Mouse (Mus musculus) lung, embryonic 16.5 days (tissue): ENCODE data around the gene Ampd2. TPM values are rescaled to one million over a fixed set of nuclear protein-coding genes. Genes with fewer than 3 reads are reported as not detected.

Experiments
- ATAC-seq: fragments of 200-750 bp; cut with Nextera tagmentation; 2 replicates; pipeline ENCODE4 v1.8.0; 2017; ENCODE audit warnings: low read depth, mild to moderate bottlenecking, moderate library complexity
- H3K27ac ChIP-seq: fragments of 300-500 bp; sonication (generic); 2 replicates; pipeline ENCODE4 v1.5.1; 2014; ENCODE audit warnings: mild to moderate bottlenecking, control low read depth, low read length
- H3K27me3 ChIP-seq: fragments of 300-500 bp; sonication (generic); 2 replicates; pipeline ENCODE4 v1.6.1; 2014; ENCODE audit warnings: low read depth, low read length, mixed read lengths; ENCODE audit not compliant: control insufficient read depth, insufficient read depth
- H3K36me3 ChIP-seq: fragments of 300-500 bp; sonication (generic); 2 replicates; pipeline ENCODE4 v1.6.1; 2014; ENCODE audit warnings: low read length; ENCODE audit not compliant: control insufficient read depth, insufficient read depth
- H3K4me1 ChIP-seq: fragments of 300-500 bp; sonication (generic); replicated peaks from 2 replicates; pipeline ENCODE4 v1.6.1; 2014; ENCODE audit warnings: low read length, mixed read lengths; ENCODE audit not compliant: control insufficient read depth, insufficient read depth
- H3K4me2 ChIP-seq: fragments of 300-500 bp; sonication (generic); 2 replicates; pipeline ENCODE4 v1.6.1; 2014; ENCODE audit warnings: low read depth, low read length, control low read depth
- H3K4me3 ChIP-seq: fragments of 300-500 bp; sonication (generic); 2 replicates; pipeline ENCODE4 v1.5.1; 2014; ENCODE audit warnings: mild to moderate bottlenecking, low read length, control low read depth
- H3K9ac ChIP-seq: fragments of 300-500 bp; sonication (generic); 2 replicates; pipeline ENCODE4 v1.6.1; 2014; ENCODE audit warnings: low read length, control low read depth
- H3K9me3 ChIP-seq: fragments of 300-500 bp; sonication (generic); 2 replicates; pipeline ENCODE4 v1.6.1; 2016; ENCODE audit warnings: low read length; ENCODE audit not compliant: control insufficient read depth
- WGBS: fragments of 180-500 bp; shearing (Covaris S2); extraction: QIAGEN DNeasy Blood & Tissue Kit; methylation state at CpG from one replicate; pipeline ENCODE4 v1.1.7; 2014; 5-methylcytosine and 5-hydroxymethylcytosine counted together
- polyA plus RNA-seq: library from polyadenylated mRNA; unstranded; fragments of >200 nt; fragmentation: Nextera tagmentation; extraction: Ambion mirVana; gene quantifications from 2 replicates; pipeline ENCODE4 v1.2.1, GENCODE M21; 2015

The Ampd2 gene
- polyA plus RNA-seq: 34.5 and 38.5 TPM in 2 replicates

DNA sequence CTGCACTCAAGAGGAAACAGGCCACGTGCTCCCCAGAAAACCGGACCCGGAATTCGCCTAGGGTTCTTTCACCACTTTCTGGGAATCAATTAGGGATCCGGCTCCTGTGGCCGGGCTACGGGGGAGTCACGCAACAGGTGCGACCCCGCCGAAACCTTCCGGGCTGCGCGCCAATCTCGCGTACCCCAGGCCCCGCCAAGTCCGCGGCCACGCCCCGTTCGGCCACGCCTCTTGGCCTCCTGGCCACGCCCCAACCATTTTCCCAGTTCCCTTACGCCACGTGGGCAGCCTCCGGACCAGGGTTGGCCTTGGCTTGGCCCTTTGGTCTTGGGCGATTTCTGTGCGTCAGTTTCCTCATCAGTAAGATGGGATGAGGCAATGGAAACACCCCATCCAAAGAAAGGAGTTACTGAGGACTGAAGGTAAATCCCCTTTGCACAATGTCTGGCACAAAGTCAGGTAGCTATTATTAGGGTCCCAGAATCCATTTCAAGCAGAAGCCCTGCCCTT, at the start of gene Ampd2:
Ampd2 (minus strand) TSS at position 182 of the 510 bp plus-strand sequence.
- peak within 1 kb of the TSS; percentile 93 for H3K27ac ChIP-seq
- H3K36me3 ChIP-seq: no peaks in the 10 kb centered on the region
- peak; percentile 49 for ATAC-seq
- peak within 1 kb of the TSS; percentile 99 for H3K4me2 ChIP-seq
- WGBS: under 1% methylated on average over 29 of the region's 29 CpGs
- H3K4me1 ChIP-seq: peaks cover 37% of the 10 kb centered on the region
- peak within 1 kb of the TSS; percentile 70 for H3K4me3 ChIP-seq
- peak within 1 kb of the TSS; percentile 77 for H3K9ac ChIP-seq
- H3K27me3 ChIP-seq: no peaks in the 10 kb centered on the region
- no peaks in the 10 kb centered on the region for H3K9me3 ChIP-seq

- Histone ChIP-seq H3K27ac (no peak overlapping the region), H3K36me3 (no peaks in the 10 kb centered on the region; the same call in 1 of the 2 replicates), H3K9ac (no peak overlapping the region), H3K9me3 (no peaks in the 10 kb centered on the region), H3K4me1 (peaks cover 21% of the 10 kb centered on the region), H3K27me3 (no peaks in the 10 kb centered on the region), H3K4me3 (no peak overlapping the region), H3K4me2 (no peak overlapping the region)
- ATAC-seq: no peak
- WGBS: 80% methylated on average over 11 of the region's 11 CpGs
Measured at GRCm38 (mm10) chr3:108134701-108135100, 48.2 kb upstream of the Ampd2 start.

DNA sequence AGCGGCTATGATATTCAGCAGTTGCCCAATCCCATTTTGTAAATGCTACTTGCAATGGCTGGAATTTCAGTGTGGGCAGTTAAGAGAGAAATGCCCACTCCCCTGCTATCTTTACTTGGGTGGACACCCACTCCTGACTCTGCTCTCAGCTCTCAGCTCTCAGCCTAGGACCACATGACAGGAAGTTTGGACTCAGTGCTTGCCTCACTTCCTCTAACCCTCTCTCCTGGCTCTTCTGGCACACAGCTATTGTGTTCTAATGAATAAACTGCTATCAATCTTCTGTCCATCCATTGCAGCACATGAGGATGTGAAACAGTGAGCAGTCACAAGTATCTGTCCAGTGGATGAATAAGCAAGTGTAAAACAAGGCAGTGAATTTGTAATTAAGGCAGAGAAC, 46.0 kb upstream of the Ampd2 start:
- ATAC-seq: no peak
- no peak overlapping the region for H3K9ac ChIP-seq
- peaks cover 27% of the 10 kb centered on the region for H3K4me1 ChIP-seq

GRCm38 (mm10) chr3:108131821-108132220, 45.4 kb upstream of the Ampd2 start:
- Histone ChIP-seq H3K4me1 (peaks cover 27% of the 10 kb centered on the region), H3K27ac (peak overlapping the region; percentile 32; the same call in 1 of the 2 replicates), H3K27me3 (no peaks in the 10 kb centered on the region), H3K36me3 (no peaks in the 10 kb centered on the region; the same call in 1 of the 2 replicates), H3K9ac (no peak overlapping the region), H3K4me2 (no peak overlapping the region), H3K4me3 (no peak overlapping the region), H3K9me3 (no peaks in the 10 kb centered on the region)
- 69% methylated on average over 1 of the region's 1 CpGs for WGBS
- ATAC-seq: no peak

More for the DNA sequence above, 46.0 kb upstream of the Ampd2 start:
- Histone ChIP-seq H3K27ac (0 out of 2 replicates have a peak overlapping the region, but pooled peaks have one; percentile 1), H3K27me3 (no peaks in the 10 kb centered on the region), H3K4me3 (no peak overlapping the region), H3K9me3 (no peaks in the 10 kb centered on the region), H3K4me2 (no peak overlapping the region), H3K36me3 (no peaks in the 10 kb centered on the region; the same call in 1 of the 2 replicates)
- 50% methylated on average over 1 of the region's 1 CpGs for WGBS

DNA sequence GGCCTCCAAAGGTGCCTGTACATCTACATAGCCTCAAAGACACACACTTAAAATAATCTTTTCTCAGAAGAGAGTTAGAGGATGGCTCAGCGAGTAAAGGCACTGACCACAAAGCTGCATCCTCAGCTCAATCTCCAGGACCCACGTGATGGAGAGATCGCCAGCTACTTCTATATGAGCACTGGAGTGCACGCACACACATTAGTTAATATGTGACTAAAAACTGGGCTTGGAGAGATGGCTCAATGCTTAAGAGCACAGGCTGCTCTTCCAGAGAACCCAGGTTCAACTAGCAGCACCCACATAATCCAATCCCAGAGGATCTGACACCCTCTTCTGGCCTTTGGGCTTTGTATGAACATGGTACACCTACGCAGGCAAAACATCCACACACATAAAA, 44.8 kb upstream of the Ampd2 start:
- no peak overlapping the region for H3K4me3 ChIP-seq
- H3K27me3 ChIP-seq: no peaks in the 10 kb centered on the region
- H3K4me1 ChIP-seq: peaks cover 27% of the 10 kb centered on the region
- no peaks in the 10 kb centered on the region for H3K9me3 ChIP-seq
- 62% methylated on average over 5 of the region's 5 CpGs for WGBS
- no peak overlapping the region for H3K9ac ChIP-seq
- no peaks in the 10 kb centered on the region for H3K36me3 ChIP-seq
- H3K4me2 ChIP-seq: no peak overlapping the region
- ATAC-seq: no peak
- H3K27ac ChIP-seq: no peak overlapping the region

DNA sequence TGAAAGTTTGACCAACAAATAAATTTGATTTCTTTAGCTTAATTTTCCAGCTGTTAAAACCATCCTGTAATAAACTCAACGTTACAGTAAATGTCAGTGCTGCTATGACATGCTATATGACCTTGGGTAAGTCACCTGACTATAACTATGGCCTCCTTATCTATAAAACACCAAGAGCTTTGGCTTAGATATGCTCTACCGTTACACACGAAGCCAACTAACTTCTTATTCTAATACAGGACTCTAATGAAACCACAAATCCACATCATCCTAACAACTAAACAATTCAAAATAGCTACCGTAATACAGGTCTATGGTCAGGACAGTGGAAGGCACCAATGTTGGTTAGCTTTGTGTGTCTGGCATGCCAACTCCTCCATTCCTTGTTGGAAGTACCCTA, 43.4 kb upstream of the Ampd2 start:
- Histone ChIP-seq H3K4me1 (peaks cover 27% of the 10 kb centered on the region), H3K9ac (no peak overlapping the region), H3K4me2 (no peak overlapping the region), H3K36me3 (no peaks in the 10 kb centered on the region), H3K9me3 (no peaks in the 10 kb centered on the region), H3K4me3 (no peak overlapping the region), H3K27ac (no peak overlapping the region), H3K27me3 (no peaks in the 10 kb centered on the region)
- ATAC-seq: no peak
- 88% methylated on average over 4 of the region's 4 CpGs for WGBS

DNA sequence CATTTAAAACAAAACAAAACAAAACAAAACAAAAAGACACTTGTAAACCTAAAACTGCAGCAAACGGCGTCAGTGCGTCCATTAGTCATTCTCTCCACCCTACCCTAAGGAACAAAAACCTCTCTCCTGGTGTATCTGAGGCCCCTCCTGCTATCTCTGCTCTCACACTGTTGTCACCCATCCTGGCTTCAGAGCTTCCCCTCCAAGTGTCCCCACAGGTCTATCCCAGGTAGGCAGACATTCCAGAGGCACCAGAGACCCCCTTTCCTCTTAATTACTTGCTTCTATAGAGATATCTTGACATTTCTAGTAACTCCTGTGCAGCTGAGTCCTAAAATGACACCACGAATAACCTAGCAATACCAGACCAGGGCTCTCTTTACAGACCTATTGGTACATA, 42.9 kb upstream of the Ampd2 start:
- 93% methylated on average over 4 of the region's 4 CpGs for WGBS
- no peaks in the 10 kb centered on the region for H3K36me3 ChIP-seq
- peaks cover 27% of the 10 kb centered on the region for H3K4me1 ChIP-seq
- no peaks in the 10 kb centered on the region for H3K27me3 ChIP-seq
- no peaks in the 10 kb centered on the region for H3K9me3 ChIP-seq
- H3K4me3 ChIP-seq: no peak overlapping the region
- H3K4me2 ChIP-seq: no peak overlapping the region
- H3K9ac ChIP-seq: no peak overlapping the region
- H3K27ac ChIP-seq: no peak overlapping the region
- no peak for ATAC-seq

GRCm38 (mm10) chr3:108128520-108128919, 42.1 kb upstream of the Ampd2 start:
- H3K27ac ChIP-seq: no peak overlapping the region
- H3K9ac ChIP-seq: no peak overlapping the region
- no peak overlapping the region for H3K4me3 ChIP-seq
- ATAC-seq: 0 out of 2 replicates have a peak, but pooled peaks have one; percentile 10
- H3K36me3 ChIP-seq: no peaks in the 10 kb centered on the region
- no peaks in the 10 kb centered on the region for H3K9me3 ChIP-seq
- peaks cover 27% of the 10 kb centered on the region for H3K4me1 ChIP-seq
- no peak overlapping the region for H3K4me2 ChIP-seq
- whole genome bisulfite sequencing: 70% methylated on average over 5 of the region's 5 CpGs
- H3K27me3 ChIP-seq: no peaks in the 10 kb centered on the region

GRCm38 (mm10) chr3:108126327-108126726, 39.9 kb upstream of the Ampd2 start:
- H3K9ac ChIP-seq: no peak overlapping the region
- peaks cover 11% of the 10 kb centered on the region for H3K4me1 ChIP-seq
- no peak overlapping the region for H3K4me2 ChIP-seq
- WGBS: 77% methylated on average over 3 of the region's 3 CpGs
- no peaks in the 10 kb centered on the region for H3K9me3 ChIP-seq
- H3K4me3 ChIP-seq: no peak overlapping the region
- H3K36me3 ChIP-seq: peaks cover 4% of the 10 kb centered on the region; the same call in 1 of the 2 replicates
- no peak for ATAC-seq
- no peak overlapping the region for H3K27ac ChIP-seq
- H3K27me3 ChIP-seq: no peaks in the 10 kb centered on the region
